Mouse (Mus musculus) frontal cortex, adult (tissue): ENCODE measurements around the gene Ppp1r14b.

Experiments
- ATAC-seq: cut with Nextera tagmentation; 2 replicates; pipeline ENCODE4 v1.9.2; 2017; ENCODE audit warnings: mild to moderate bottlenecking, moderate library complexity, mixed read lengths; ENCODE audit not compliant: low TSS enrichment

Ppp1r14b gene

GRCm38 (mm10) chr19:6942764-6943163, 32.0 kb upstream of the Ppp1r14b start:
- no peak for ATAC-seq

GRCm38 (mm10) chr19:6943709-6944108, 31.1 kb upstream of the Ppp1r14b start:
- ATAC-seq, result no peak

- ATAC-seq, result no peak
Measured at GRCm38 (mm10) chr19:6947742-6948141, 27.0 kb upstream of the Ppp1r14b start.

- ATAC-seq, result no peak
Measured at GRCm38 (mm10) chr19:6948186-6948585, 26.6 kb upstream of the Ppp1r14b start.

GRCm38 (mm10) chr19:6949532-6949931, 25.2 kb upstream of the Ppp1r14b start:
- no peak for ATAC-seq

- ATAC-seq, result no peak
Measured at GRCm38 (mm10) chr19:6949951-6950350, 24.8 kb upstream of the Ppp1r14b start.

GRCm38 (mm10) chr19:6950613-6951153, 24.1 kb upstream of the Ppp1r14b start:
- peak; percentile 53 for ATAC-seq

- ATAC-seq, result peak; percentile 78
Measured at GRCm38 (mm10) chr19:6951381-6951968, 23.3 kb upstream of the Ppp1r14b start.

- peak; percentile 34 for ATAC-seq
Measured at GRCm38 (mm10) chr19:6951994-6952711, 22.6 kb upstream of the Ppp1r14b start.

GRCm38 (mm10) chr19:6952712-6953037, 22.1 kb upstream of the Ppp1r14b start:
- ATAC-seq, result no peak

- no peak for ATAC-seq
Measured at GRCm38 (mm10) chr19:6954046-6954445, 20.7 kb upstream of the Ppp1r14b start.

GRCm38 (mm10) chr19:6955424-6955823, 19.3 kb upstream of the Ppp1r14b start:
- no peak for ATAC-seq

- ATAC-seq, result no peak
Measured at GRCm38 (mm10) chr19:6956461-6956860, 18.3 kb upstream of the Ppp1r14b start.

- no peak for ATAC-seq
Measured at GRCm38 (mm10) chr19:6968491-6969271, 6.1 kb upstream of the Ppp1r14b start.

GRCm38 (mm10) chr19:6969291-6969664, 5.5 kb upstream of the Ppp1r14b start:
- no peak for ATAC-seq

- ATAC-seq, result no peak
Measured at GRCm38 (mm10) chr19:6969665-6970381, 4.9 kb upstream of the Ppp1r14b start.

GRCm38 (mm10) chr19:6970460-6971085, 4.2 kb upstream of the Ppp1r14b start:
- no peak for ATAC-seq

GRCm38 (mm10) chr19:6971644-6972043, 3.1 kb upstream of the Ppp1r14b start:
- ATAC-seq, result no peak

- ATAC-seq, result no peak
Measured at GRCm38 (mm10) chr19:6972247-6972917, 2.4 kb upstream of the Ppp1r14b start.

- no peak for ATAC-seq
Measured at GRCm38 (mm10) chr19:6973581-6974190, 1.1 kb upstream of the Ppp1r14b start.
